Mouse (Mus musculus) gastrocnemius, postnatal 25 days (tissue): ENCODE data around the gene Rims3. TPM values are rescaled to one million over a fixed set of nuclear protein-coding genes. Genes with fewer than 3 reads are reported as not detected.

Source experiments
- DNase-seq: peaks from one replicate; pipeline ENCODE4 v3.0.0; 2022
- long read RNA-seq, 2 experiments: library from polyadenylated mRNA; stranded (forward); transcript quantifications; one replicate each; pipeline ENCODE4 v2.0.0; 2021
- total RNA-seq, 2 experiments: library from RNA; stranded (reverse); gene quantifications; 1 replicate in 1 of 2; 2 replicates in 1 of 2; pipeline ENCODE4 v1.2.3; 2021

The Rims3 gene
- under 1 TPM in 1 of 2 experiments, not detected in 1; 0.03 TPM for total RNA-seq
- long read RNA-seq, experiment 1: 0 reads
- long read RNA-seq, experiment 2: 0 reads

GRCm38 (mm10) chr4:120854588-120855319 is at the start of gene Rims3:
Gene Rims3 (plus strand): TSS chr4:120854816.
- peak; percentile 22 for DNase-seq

GRCm38 (mm10) chr4:120805816-120806215 is 48.8 kb upstream of the Rims3 start:
- no peak for DNase-seq

GRCm38 (mm10) chr4:120813762-120814161 is 40.9 kb upstream of the Rims3 start:
- no peak for DNase-seq

GRCm38 (mm10) chr4:120814171-120814570 is 40.4 kb upstream of the Rims3 start:
- DNase-seq: no peak

- DNase-seq: no peak
These were observed 39.5 kb upstream of the Rims3 start for GRCm38 (mm10) chr4:120815163-120815562.

GRCm38 (mm10) chr4:120815622-120816334 is 38.8 kb upstream of the Rims3 start:
- peak; percentile 77 for DNase-seq

- DNase-seq: no peak
These were observed 37.4 kb upstream of the Rims3 start for GRCm38 (mm10) chr4:120817002-120817774.

- no peak for DNase-seq
These were observed 36.7 kb upstream of the Rims3 start for GRCm38 (mm10) chr4:120817951-120818350.

- DNase-seq: no peak
These were observed 35.3 kb upstream of the Rims3 start for GRCm38 (mm10) chr4:120819296-120819695.

GRCm38 (mm10) chr4:120819871-120820270 is 34.7 kb upstream of the Rims3 start:
- no peak for DNase-seq

- no peak for DNase-seq
These were observed 32.3 kb upstream of the Rims3 start for GRCm38 (mm10) chr4:120822191-120822911.

GRCm38 (mm10) chr4:120825100-120825553 is 29.5 kb upstream of the Rims3 start:
- peak; percentile 97 for DNase-seq

GRCm38 (mm10) chr4:120825577-120826326 is 28.9 kb upstream of the Rims3 start:
- peak; percentile 98 for DNase-seq

- DNase-seq: no peak
These were observed 28.2 kb upstream of the Rims3 start for GRCm38 (mm10) chr4:120826418-120826817.

- DNase-seq: no peak
These were observed 23.8 kb upstream of the Rims3 start for GRCm38 (mm10) chr4:120830767-120831166.

GRCm38 (mm10) chr4:120831472-120831871 is 23.1 kb upstream of the Rims3 start, which contains the start of gene Nfyc:
Gene Nfyc (minus strand): TSS chr4:120831572.
- no peak for DNase-seq

- no peak for DNase-seq
These were observed 13.3 kb upstream of the Rims3 start for GRCm38 (mm10) chr4:120841342-120841741.

GRCm38 (mm10) chr4:120844423-120845082 is 10.1 kb upstream of the Rims3 start:
- no peak for DNase-seq

- no peak for DNase-seq
These were observed 9.5 kb upstream of the Rims3 start for GRCm38 (mm10) chr4:120845098-120845497.

- no peak for DNase-seq
These were observed 5.7 kb upstream of the Rims3 start for GRCm38 (mm10) chr4:120848909-120849308.
